Mouse (Mus musculus) liver, postnatal 0 days (tissue): ENCODE measurements around the gene Kalrn.

ENCODE experiments used
- CTCF ChIP-seq: sonication (generic); IDR thresholded peaks from 2 replicates; pipeline ENCODE4 v1.5.1; 2016; ENCODE audit warnings: antibody characterized with exemption, low read depth
- EP300 ChIP-seq: IDR thresholded peaks from 2 replicates; pipeline ENCODE4 v1.6.1; 2016; ENCODE audit warnings: antibody characterized with exemption, low read depth, mild to moderate bottlenecking

DNA sequence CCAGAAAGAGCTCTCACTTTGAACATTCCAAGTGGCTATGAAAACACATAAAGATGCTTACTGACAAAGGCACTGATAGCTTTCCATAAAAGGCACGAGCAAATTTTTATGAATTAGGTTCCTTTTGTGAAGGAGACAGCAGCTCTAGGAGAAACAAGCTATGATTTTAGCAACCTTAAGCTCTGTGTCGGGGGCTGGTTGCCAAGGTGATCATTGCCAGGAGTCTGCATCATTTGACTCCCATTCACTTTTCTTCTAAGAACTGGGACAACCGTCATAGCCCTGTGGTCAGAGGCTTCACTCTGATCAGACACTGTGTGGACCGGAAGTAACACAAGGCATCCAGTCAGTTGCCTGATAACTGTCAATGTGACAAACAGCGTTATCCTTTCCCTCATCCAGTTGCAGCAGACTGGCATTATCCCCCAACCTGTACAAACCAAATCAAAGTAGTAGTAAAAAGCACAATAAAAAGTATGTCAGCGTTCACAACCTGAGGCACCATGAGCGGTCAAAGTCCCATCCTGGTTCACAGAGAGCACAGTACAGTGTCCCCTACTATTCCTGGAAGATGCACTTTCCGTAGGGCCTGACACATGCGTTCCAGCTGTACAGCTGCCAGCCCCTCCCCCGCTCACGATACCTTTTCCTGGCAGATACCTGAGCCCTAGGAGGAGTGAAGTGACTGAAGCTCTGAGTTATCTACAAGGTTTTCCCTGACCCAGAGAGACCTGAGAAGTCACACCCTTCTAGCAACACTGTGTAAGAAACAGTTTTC lies 253.1 kb downstream of the Kalrn start:
- no peak for TF ChIP-seq CTCF
- no peak for TF ChIP-seq EP300
